Mouse (Mus musculus): ENCODE data around the gene Plekha1. TPM values are rescaled to one million over a fixed set of nuclear protein-coding genes. Genes with fewer than 3 reads are reported as not detected.

Gene Plekha1
- polyA plus RNA-seq, 1 experiment, result 107 TPM

DNA sequence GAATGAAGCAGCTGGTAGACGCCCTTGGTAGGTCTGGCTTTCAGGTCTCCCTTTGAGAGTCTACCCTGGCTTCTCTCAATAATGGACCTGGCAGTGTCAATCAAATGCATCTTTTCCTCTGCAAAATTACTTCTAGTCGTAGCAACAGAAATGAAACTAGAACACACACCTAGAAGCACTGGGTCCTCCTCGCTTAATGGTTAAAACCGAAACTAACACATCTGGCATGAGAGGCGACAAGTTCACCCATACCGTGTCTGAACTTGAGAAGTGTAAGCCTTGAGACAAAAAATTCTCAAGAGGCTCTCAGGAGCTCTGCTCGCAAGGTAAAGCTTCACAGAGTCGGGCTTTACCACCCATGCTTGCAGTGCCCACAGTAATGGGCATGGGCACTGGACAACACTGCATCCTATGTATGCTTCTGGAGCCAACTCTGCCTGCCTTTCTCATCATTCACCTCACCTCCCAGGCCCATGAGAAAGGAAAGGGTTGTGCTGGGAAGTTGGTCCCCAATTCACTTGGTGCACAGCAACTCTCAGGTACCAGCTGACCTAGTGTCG, 37.6 kb upstream of the Plekha1 start:
- no peak overlapping the region for H3K27ac ChIP-seq (ENCODE audit: insufficient read depth, low read length)
- H3K27me3 ChIP-seq (ENCODE audit: control insufficient read depth, insufficient read depth, low read length), result no peaks in the 10 kb centered on the region
- H3K4me3 ChIP-seq (replicated peaks; ENCODE audit: insufficient read depth, low read depth, low read length), result no peak overlapping the region
- 91% methylated on average over 9 of the region's 9 CpGs for WGBS
- no peaks in the 10 kb centered on the region for H3K4me1 ChIP-seq (ENCODE audit: control insufficient read depth, insufficient read depth, low read length)
- TF ChIP-seq POLR2A (IDR thresholded peaks at IDR 0.05; ENCODE audit: borderline replicate concordance, insufficient read depth, low read length) (no peak), CTCF (IDR thresholded peaks at IDR 0.05; ENCODE audit: borderline replicate concordance, insufficient read depth, low read depth, low read length) (no peak)
- DNase-seq, result no peak

DNA sequence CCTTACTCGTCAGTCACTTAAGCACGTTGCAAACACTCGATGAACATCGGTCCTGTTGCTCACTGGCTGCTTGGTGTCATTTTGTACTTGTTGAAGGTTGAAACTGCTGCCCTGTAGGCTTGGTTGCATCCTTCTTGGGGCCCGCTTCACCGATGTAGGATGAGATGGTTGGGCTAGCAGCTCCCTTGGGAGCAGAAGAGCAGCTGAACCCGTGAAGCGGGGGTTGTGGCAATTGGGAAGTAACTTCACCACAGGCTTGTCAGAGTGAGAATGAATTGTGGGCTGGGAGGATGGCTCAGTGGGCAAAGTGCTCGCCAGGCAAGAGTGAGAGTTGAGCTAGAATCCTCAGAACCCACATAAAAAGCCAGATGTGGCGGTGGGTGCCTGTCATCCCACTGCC, 37.1 kb upstream of the Plekha1 start:
- no peaks in the 10 kb centered on the region for H3K27me3 ChIP-seq (ENCODE audit: control insufficient read depth, insufficient read depth, low read length)
- no peak for DNase-seq
- TF ChIP-seq CTCF (IDR thresholded peaks at IDR 0.05; ENCODE audit: borderline replicate concordance, insufficient read depth, low read depth, low read length) (no peak), POLR2A (IDR thresholded peaks at IDR 0.05; ENCODE audit: borderline replicate concordance, insufficient read depth, low read length) (no peak)
- 93% methylated on average over 10 of the region's 10 CpGs for WGBS
- H3K27ac ChIP-seq (ENCODE audit: insufficient read depth, low read length), result no peak overlapping the region
- no peak overlapping the region for H3K4me3 ChIP-seq (replicated peaks; ENCODE audit: insufficient read depth, low read depth, low read length)
- no peaks in the 10 kb centered on the region for H3K4me1 ChIP-seq (ENCODE audit: control insufficient read depth, insufficient read depth, low read length)

DNA sequence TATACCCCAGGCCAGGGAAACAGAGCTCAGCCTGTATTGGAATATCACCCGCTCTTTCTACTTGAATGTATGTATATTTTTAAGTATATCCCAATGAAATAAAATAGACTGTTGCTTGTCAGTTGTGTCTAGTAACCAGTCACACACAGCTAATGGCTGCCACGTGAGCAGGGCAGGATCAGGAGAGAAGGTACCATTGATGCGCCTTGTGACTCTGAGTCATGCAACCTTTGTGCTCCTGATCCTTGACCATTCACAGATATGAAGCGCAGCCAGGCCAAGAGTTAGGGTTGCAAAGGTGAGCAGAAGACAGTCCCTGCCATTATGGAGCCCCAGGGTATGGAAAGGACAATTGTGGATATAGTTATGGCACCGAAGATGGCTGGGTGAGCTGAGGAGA, 34.0 kb upstream of the Plekha1 start:
- H3K27me3 ChIP-seq (ENCODE audit: control insufficient read depth, insufficient read depth, low read length), result no peaks in the 10 kb centered on the region
- H3K4me1 ChIP-seq (ENCODE audit: control insufficient read depth, insufficient read depth, low read length), result peaks cover 11% of the 10 kb centered on the region
- TF ChIP-seq CTCF (IDR thresholded peaks at IDR 0.05; ENCODE audit: borderline replicate concordance, insufficient read depth, low read depth, low read length) (no peak), POLR2A (IDR thresholded peaks at IDR 0.05; ENCODE audit: borderline replicate concordance, insufficient read depth, low read length) (no peak)
- no peak overlapping the region for H3K4me3 ChIP-seq (replicated peaks; ENCODE audit: insufficient read depth, low read depth, low read length)
- no peak overlapping the region for H3K27ac ChIP-seq (ENCODE audit: insufficient read depth, low read length)
- no peak for DNase-seq
- WGBS, result 95% methylated on average over 5 of the region's 5 CpGs

- peak in 1 of 2 experiments; percentile 54 for DNase-seq
- WGBS, result 26% methylated on average over 21 of the region's 21 CpGs
- TF ChIP-seq CTCF (IDR thresholded peaks at IDR 0.05; ENCODE audit: borderline replicate concordance, insufficient read depth, low read depth, low read length), result no peak
- no peak for TF ChIP-seq POLR2A (IDR thresholded peaks at IDR 0.05; ENCODE audit: borderline replicate concordance, insufficient read depth, low read length)
- Histone ChIP-seq H3K4me1 (ENCODE audit: control insufficient read depth, insufficient read depth, low read length) (peaks cover 29% of the 10 kb centered on the region), H3K4me3 (replicated peaks; ENCODE audit: insufficient read depth, low read depth, low read length) (no peak overlapping the region), H3K27ac (ENCODE audit: insufficient read depth, low read length) (no peak overlapping the region), H3K27me3 (ENCODE audit: control insufficient read depth, insufficient read depth, low read length) (no peaks in the 10 kb centered on the region)
Observed at GRCm38 (mm10) chr7:130834299-130834698, 31.3 kb upstream of the Plekha1 start.

DNA sequence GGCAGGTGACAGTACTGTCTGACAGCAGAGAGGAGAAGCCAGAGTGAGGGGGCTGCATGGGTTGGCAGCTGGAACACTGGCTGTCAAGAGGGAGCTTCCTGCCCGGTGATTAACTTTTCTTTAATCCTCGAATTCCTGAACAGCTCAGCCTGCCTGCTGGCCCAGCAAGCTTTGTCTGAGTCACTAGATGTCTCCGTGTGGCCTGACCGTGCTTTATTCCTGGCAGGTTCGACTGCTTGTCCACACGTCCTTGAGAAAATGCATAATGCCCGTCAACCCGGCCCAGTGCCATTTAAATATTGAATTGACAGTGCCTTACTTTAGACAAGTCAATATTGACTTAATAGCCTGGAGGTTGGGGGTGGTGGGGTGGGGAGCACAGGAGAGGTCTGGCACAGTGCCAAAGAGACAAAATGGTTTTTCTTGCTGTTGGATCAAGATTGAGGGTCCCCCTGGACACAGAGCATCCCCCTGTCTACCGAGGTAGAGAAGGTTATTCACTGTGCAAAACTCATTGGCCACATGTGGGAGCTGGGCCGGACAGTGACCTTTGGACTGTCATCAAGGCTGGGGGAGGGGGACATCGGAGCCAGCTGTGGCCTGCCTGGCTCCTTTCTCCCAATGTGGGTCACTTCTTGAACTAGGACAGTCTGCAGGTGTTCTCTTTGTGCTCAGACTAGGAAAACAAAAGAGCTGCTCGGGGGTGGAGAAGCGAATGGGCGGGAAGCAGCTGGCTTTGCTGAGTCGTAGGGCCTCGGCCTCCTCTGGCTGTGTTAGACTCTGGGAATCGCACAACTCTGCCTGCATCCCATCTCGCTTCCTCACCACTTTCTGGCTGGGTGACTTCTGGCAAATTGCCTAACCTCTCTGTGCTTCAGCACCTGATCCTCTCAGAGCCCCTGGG, 30.3 kb upstream of the Plekha1 start:
- Histone ChIP-seq H3K27me3 (ENCODE audit: control insufficient read depth, insufficient read depth, low read length) (no peaks in the 10 kb centered on the region), H3K4me1 (ENCODE audit: control insufficient read depth, insufficient read depth, low read length) (peaks cover 29% of the 10 kb centered on the region), H3K27ac (ENCODE audit: insufficient read depth, low read length) (no peak overlapping the region), H3K4me3 (replicated peaks; ENCODE audit: insufficient read depth, low read depth, low read length) (no peak overlapping the region)
- peak; percentile 53 to 69 for DNase-seq
- 32% methylated on average over 18 of the region's 18 CpGs for WGBS
- TF ChIP-seq CTCF (IDR thresholded peaks at IDR 0.05; ENCODE audit: borderline replicate concordance, insufficient read depth, low read depth, low read length), result no peak
- TF ChIP-seq POLR2A (IDR thresholded peaks at IDR 0.05; ENCODE audit: borderline replicate concordance, insufficient read depth, low read length), result no peak

DNA sequence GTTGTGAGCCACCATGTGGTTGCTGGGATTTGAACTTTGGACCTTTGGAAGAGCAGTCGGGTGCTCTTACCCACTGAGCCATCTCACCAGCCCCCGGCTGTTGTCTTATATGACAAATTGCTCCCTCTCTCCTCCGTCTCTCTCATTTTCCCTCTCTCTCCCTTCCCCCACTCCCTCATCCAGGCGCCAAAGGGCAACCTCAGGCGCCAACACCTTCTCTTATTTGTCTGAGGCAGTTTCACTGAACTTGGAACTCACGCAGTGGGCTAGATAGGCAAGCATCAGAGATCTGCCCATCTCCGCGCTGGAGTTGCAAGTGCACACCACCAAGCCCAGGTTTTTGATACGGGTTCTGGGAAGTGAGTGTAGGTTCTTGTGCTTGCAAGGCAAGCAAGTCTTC, 29.5 kb upstream of the Plekha1 start:
- no peak for TF ChIP-seq CTCF (IDR thresholded peaks at IDR 0.05; ENCODE audit: borderline replicate concordance, insufficient read depth, low read depth, low read length)
- no peak for TF ChIP-seq POLR2A (IDR thresholded peaks at IDR 0.05; ENCODE audit: borderline replicate concordance, insufficient read depth, low read length)
- DNase-seq, result no peak
- H3K27me3 ChIP-seq (ENCODE audit: control insufficient read depth, insufficient read depth, low read length), result no peaks in the 10 kb centered on the region
- no peak overlapping the region for H3K27ac ChIP-seq (ENCODE audit: insufficient read depth, low read length)
- H3K4me1 ChIP-seq (ENCODE audit: control insufficient read depth, insufficient read depth, low read length), result peaks cover 29% of the 10 kb centered on the region
- 95% methylated on average over 9 of the region's 9 CpGs for WGBS
- H3K4me3 ChIP-seq (replicated peaks; ENCODE audit: insufficient read depth, low read depth, low read length), result no peak overlapping the region

DNA sequence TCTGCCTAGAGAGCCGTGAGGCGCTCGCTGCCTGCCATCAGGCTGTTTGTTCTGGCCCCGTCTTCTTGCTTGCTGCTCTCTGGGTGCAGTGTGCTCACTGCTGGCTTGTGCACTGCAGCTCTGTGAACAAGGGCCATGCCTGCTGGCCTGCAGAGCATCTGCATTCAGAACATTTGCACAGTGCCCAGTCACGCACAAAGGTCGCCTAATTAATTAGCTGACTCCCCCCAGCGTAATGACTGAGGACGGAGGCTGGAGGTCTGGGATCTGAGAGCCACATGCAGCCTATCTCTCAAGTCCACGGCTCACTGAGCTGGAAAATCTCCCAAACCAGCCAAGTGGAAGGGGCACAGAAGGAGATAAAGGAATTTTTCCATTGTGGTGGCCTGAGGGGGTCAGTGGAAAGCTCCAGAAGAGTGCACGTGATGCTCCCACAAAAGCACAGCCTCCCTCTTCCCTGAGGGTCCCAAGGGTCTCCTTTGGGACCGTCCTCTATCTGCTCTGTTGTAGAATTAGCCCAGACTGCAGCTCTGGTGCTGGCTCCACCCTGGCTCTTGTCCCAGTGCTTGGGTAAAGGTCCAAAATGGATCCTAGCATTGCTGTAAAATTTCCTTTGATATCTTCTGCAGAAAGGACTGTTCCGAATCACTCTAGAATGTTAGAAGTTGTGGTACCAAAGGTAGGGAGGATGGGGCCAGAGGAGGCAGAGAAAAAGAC, 27.5 kb upstream of the Plekha1 start:
- H3K4me1 ChIP-seq (ENCODE audit: control insufficient read depth, insufficient read depth, low read length), result peaks cover 29% of the 10 kb centered on the region
- TF ChIP-seq POLR2A (IDR thresholded peaks at IDR 0.05; ENCODE audit: borderline replicate concordance, insufficient read depth, low read length) (peak; percentile 7; the same call in 1 of the 2 replicates), CTCF (IDR thresholded peaks at IDR 0.05; ENCODE audit: borderline replicate concordance, insufficient read depth, low read depth, low read length) (no peak)
- 3% methylated on average over 12 of the region's 12 CpGs for WGBS
- DNase-seq, result peak; percentile 87
- H3K4me3 ChIP-seq (replicated peaks; ENCODE audit: insufficient read depth, low read depth, low read length), result peak overlapping the region; percentile 31
- peak overlapping the region; percentile 78 for H3K27ac ChIP-seq (ENCODE audit: insufficient read depth, low read length)
- H3K27me3 ChIP-seq (ENCODE audit: control insufficient read depth, insufficient read depth, low read length), result no peaks in the 10 kb centered on the region

Measured in cerebellum, adult 2 months (tissue).